Mouse (Mus musculus) adrenal gland, adult 10 weeks (tissue): ENCODE data around the gene Usp12. TPM values are rescaled to one million over a fixed set of nuclear protein-coding genes. Genes with fewer than 3 reads are reported as not detected.

Experiments used
- polyA plus RNA-seq: library from polyadenylated mRNA; stranded (reverse); fragments of 350-450 nt; fragmentation: Illumina TruSeq; extraction: RNeasy Lipid Tissue Mini Kit (QIAGEN cat#74804); gene quantifications from one replicate; pipeline ENCODE4 v1.2.3, GENCODE M21; 2014; ENCODE audit warnings: low read depth, low replicate concordance

Gene Usp12
- 59.4 TPM for polyA plus RNA-seq

DNA sequence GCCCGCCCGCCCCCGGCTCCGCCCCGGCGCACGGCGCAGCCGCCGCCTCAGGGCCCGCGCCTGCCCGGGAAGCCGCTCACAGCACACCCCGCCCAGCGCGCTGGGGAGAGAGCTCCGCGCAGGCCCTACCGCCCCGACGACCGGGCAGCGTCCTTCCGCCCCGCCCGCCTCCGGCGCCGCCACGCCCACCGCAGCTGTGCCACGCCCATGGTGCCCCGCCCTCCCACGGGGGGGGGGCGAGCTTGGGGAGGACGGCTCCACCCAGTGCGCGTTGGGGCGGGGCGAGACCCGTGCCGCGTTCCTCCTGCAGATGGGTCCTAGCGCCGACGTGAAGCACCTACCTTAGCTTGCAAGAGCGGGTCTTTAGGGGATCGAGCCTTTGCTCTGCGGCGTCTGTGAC is at the start of gene Usp12:
Usp12 (minus strand) TSS at position 154 of the 400 bp plus-strand sequence.

DNA sequence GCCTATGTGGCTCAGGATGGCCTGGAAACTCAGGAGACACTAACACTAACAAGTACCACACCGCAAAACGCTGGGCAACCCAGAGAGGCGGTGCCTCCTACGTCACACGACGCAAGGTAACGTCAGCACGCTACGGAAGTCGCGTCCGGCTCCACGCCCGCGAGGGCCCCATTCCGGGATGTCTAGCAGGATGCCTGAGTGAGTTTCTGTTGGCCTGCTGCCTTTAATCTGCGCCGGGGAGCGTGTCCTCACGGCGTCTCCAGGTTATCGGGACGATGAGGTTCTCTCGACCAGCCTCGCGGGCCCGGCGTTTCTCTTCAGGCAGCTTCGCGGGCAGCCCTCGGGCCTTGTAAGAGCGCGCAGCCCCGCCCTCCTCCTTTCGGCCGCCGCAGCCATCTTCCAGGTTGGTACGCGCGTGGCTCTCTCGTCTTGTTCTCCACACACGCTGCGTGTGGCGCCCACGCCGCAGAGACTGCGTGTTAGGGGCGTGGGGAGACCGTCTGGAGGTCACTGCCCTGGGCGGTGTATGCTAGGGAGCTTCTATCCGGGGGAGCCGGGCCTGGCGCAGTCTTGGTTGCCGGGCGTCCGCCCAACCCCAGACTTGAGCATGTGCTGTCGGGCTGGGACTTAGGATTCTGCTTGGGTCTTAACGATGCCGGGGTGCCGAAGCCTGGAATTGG is 38.1 kb upstream of the Usp12 start, which contains the start of gene Rpl21:
Rpl21 (plus strand) TSS at position 122 of the 680 bp plus-strand sequence.

Other genes with a start within 250 kb of the Usp12 start
- not detected for gene Gm3415, start 238.9 kb downstream of the Usp12 start, polyA plus RNA-seq
- gene Gpr12, start 209.8 kb downstream of the Usp12 start, polyA plus RNA-seq: not detected
- 251 TPM for gene Rpl21, start 37.9 kb upstream of the Usp12 start, polyA plus RNA-seq
- 1.5 TPM for gene Rasl11a, start 50.1 kb upstream of the Usp12 start, polyA plus RNA-seq
- gene Gtf3a, start 153.7 kb upstream of the Usp12 start, polyA plus RNA-seq: 23.6 TPM
- 31.9 TPM for gene Mtif3, start 168.8 kb upstream of the Usp12 start, polyA plus RNA-seq